Mouse (Mus musculus): ENCODE measurements at regions not wholly inside any gene's neighbourhood (a gene's known extent, or its start where the extent isn't known, plus 50 kb on each side); places are given as distances from the start of the nearest gene placed in this dataset.
"Not testable (repeated sequence)": the region's sequence is repeated elsewhere in the genome, so short reads cannot be mapped to it uniquely, and the experiment has no call there.

DNA sequence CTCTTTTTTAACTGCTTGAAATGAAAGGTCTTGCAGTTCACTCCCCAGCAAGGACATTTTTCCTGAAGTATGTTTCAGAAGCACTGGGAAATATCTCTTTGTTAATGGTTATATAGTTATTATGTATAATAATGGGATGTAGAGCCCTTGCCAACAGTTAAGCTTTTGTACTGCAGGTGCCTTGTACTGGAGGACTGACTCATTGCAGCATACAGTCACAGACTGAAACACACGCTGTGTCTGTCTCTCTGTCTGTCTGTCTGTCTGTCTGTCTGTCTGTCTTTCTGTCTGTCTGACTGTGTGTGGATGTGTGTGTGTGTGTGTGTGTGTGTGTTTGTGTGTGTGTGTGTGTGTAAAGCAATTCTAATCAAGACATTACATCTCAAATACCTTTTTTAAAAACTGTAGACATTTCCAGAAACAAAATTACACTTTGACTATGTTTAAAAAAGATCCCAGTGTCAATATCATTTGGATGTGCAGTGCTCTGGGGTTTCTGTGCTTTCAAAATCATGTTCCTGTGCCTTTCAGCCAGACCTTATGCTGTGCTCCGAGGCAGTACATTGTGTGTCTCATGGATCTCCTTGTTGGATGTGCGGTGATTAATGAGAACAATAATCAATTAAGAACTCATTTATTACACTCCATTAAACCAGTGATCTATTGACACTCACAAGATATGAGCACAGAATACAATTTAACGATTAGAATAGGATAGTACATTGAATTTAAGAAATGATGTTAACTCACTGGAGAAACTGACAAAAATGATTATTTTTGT, 299.5 kb downstream of the Arl6ip6 start:
- Histone ChIP-seq H3K4me3 (ENCODE audit: inconsistent target) (no peak overlapping the region), H3K27ac (no peak overlapping the region), H3K79me2 (ENCODE audit: inconsistent target) (no peaks in the 10 kb centered on the region), H3K36me3 (ENCODE audit: inconsistent target) (no peaks in the 10 kb centered on the region)
- 88% methylated on average over 4 of the region's 4 CpGs for WGBS (ENCODE audit: missing documents)

GRCm38 (mm10) chr2:53492788-53493187, 301.3 kb downstream of the Arl6ip6 start:
- Histone ChIP-seq H3K4me3 (ENCODE audit: inconsistent target) (no peak overlapping the region), H3K79me2 (ENCODE audit: inconsistent target) (no peaks in the 10 kb centered on the region), H3K27ac (no peak overlapping the region), H3K36me3 (ENCODE audit: inconsistent target) (no peaks in the 10 kb centered on the region)
- WGBS (ENCODE audit: missing documents): 87% methylated on average over 2 of the region's 2 CpGs

DNA sequence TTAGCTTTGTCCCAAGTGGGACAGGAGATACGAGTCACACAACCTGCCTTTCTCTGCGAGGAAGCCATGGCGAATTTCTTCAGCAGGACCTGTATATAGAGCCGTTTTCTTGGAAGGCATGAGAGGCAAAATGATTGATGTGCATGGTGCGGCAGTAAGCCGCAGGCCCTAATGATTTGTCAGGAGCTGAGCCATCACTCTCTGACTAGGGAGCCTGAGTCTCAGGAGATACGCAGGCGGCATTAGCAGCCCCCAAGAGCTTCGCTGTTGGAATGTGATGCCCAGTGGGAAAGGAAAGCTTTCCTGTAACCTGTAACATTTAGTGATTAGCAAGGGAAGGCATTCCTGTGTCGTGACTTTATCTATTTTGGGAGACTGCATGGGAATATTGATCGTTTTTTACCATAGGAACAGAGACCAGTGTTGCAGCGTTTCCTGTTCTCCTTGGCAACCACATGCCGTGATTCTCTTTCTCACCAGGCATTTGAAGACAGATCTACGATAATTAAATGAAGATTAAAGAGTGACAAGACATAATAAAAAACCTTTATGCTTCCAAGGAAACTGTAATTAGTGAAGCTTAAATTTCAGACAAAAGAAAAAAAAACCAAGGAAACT, 310.2 kb downstream of the Arl6ip6 start:
- Histone ChIP-seq H3K36me3 (ENCODE audit: inconsistent target) (no peaks in the 10 kb centered on the region), H3K79me2 (ENCODE audit: inconsistent target) (no peaks in the 10 kb centered on the region), H3K27ac (no peak overlapping the region), H3K4me3 (ENCODE audit: inconsistent target) (no peak overlapping the region)
- 64% methylated on average over 14 of the region's 14 CpGs for WGBS (ENCODE audit: missing documents)

- H3K4me3 ChIP-seq (ENCODE audit: inconsistent target): no peak overlapping the region
- H3K36me3 ChIP-seq (ENCODE audit: inconsistent target): no peaks in the 10 kb centered on the region
- H3K79me2 ChIP-seq (ENCODE audit: inconsistent target): no peaks in the 10 kb centered on the region
- H3K27ac ChIP-seq: no peak overlapping the region
- 76% methylated on average over 4 of the region's 4 CpGs for WGBS (ENCODE audit: missing documents)
Observed at GRCm38 (mm10) chr2:53502275-53502667, 310.7 kb downstream of the Arl6ip6 start.

DNA sequence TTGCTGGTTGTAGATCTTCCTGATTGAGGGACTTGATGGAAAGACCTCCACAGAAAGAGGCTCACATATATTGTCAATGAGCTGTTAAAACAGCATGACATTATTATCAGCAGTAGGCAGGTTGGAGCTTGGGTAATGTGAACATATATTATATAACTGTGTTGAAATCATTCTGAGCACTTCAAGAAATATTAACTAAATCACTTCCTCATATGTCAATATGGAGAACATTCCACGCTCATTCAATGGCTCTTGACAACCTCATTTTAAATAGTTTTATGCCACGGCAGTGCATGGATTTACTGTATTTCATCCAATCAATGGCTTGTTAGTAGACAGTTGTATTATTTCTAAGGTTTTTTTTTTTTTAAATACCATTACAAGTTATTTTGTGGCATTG, 350.6 kb downstream of the Arl6ip6 start:
- Histone ChIP-seq H3K79me2 (ENCODE audit: inconsistent target) (no peaks in the 10 kb centered on the region), H3K27ac (no peak overlapping the region), H3K4me3 (ENCODE audit: inconsistent target) (no peak overlapping the region), H3K36me3 (ENCODE audit: inconsistent target) (no peaks in the 10 kb centered on the region)
- 90% methylated on average over 2 of the region's 2 CpGs for WGBS (ENCODE audit: missing documents)

GRCm38 (mm10) chr2:53574007-53574406, 382.5 kb downstream of the Arl6ip6 start:
- Histone ChIP-seq H3K79me2 (ENCODE audit: inconsistent target) (no peaks in the 10 kb centered on the region), H3K36me3 (ENCODE audit: inconsistent target) (no peaks in the 10 kb centered on the region), H3K27ac (no peak overlapping the region), H3K4me3 (ENCODE audit: inconsistent target) (no peak overlapping the region)
- WGBS (ENCODE audit: missing documents): 67% methylated on average over 1 of the region's 1 CpGs

- no peaks in the 10 kb centered on the region for H3K36me3 ChIP-seq (ENCODE audit: inconsistent target)
- no peak overlapping the region for H3K27ac ChIP-seq
- H3K79me2 ChIP-seq (ENCODE audit: inconsistent target): no peaks in the 10 kb centered on the region
- WGBS (ENCODE audit: missing documents): 72% methylated on average over 2 of the region's 2 CpGs
- H3K4me3 ChIP-seq (ENCODE audit: inconsistent target): no peak overlapping the region
Observed at GRCm38 (mm10) chr2:53605829-53606228, 414.3 kb downstream of the Arl6ip6 start.

DNA sequence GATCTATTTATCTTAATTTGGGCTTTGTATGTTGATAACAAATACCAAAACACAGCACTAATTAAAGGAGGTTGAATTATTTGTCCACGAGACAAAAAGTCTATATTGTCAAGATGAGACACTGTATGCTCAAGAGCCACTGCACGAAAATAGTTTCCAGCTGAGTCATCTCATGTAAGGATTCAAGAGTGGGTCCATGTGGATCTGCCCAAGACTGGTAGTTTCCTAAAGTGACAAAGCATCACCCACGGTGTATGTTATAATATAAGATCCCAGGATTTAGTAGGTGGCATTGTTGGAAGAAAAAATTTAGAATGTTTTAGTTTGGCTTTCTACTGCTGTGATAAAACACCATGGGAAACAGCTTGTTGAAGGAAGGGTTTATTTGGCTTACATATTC, 428.2 kb downstream of the Arl6ip6 start:
- Histone ChIP-seq H3K36me3 (ENCODE audit: inconsistent target) (no peaks in the 10 kb centered on the region), H3K79me2 (ENCODE audit: inconsistent target) (no peaks in the 10 kb centered on the region), H3K27ac (no peak overlapping the region), H3K4me3 (ENCODE audit: inconsistent target) (no peak overlapping the region)
- 87% methylated on average over 3 of the region's 3 CpGs for WGBS (ENCODE audit: missing documents)

GRCm38 (mm10) chr2:53632816-53633474, 441.4 kb downstream of the Arl6ip6 start:
- not testable (repeated sequence) for H3K36me3 ChIP-seq (ENCODE audit: inconsistent target); H3K27ac ChIP-seq
- 90% methylated on average over 18 of the region's 19 CpGs for WGBS (ENCODE audit: missing documents)

GRCm38 (mm10) chr2:53668599-53669372, 416.6 kb downstream of the Rprm start:
- no peaks in the 10 kb centered on the region for H3K36me3 ChIP-seq (ENCODE audit: inconsistent target)
- H3K4me3 ChIP-seq (ENCODE audit: inconsistent target): no peak overlapping the region
- no peaks in the 10 kb centered on the region for H3K79me2 ChIP-seq (ENCODE audit: inconsistent target)
- H3K27ac ChIP-seq: peak overlapping the region; percentile 24; the same call in 1 of the 2 replicates
- WGBS (ENCODE audit: missing documents): 4% methylated on average over 5 of the region's 6 CpGs

More at GRCm38 (mm10) chr2:53632816-53633474, 441.4 kb downstream of the Arl6ip6 start:
- not testable (repeated sequence) for H3K79me2 ChIP-seq (ENCODE audit: inconsistent target); H3K4me3 ChIP-seq (ENCODE audit: inconsistent target)

DNA sequence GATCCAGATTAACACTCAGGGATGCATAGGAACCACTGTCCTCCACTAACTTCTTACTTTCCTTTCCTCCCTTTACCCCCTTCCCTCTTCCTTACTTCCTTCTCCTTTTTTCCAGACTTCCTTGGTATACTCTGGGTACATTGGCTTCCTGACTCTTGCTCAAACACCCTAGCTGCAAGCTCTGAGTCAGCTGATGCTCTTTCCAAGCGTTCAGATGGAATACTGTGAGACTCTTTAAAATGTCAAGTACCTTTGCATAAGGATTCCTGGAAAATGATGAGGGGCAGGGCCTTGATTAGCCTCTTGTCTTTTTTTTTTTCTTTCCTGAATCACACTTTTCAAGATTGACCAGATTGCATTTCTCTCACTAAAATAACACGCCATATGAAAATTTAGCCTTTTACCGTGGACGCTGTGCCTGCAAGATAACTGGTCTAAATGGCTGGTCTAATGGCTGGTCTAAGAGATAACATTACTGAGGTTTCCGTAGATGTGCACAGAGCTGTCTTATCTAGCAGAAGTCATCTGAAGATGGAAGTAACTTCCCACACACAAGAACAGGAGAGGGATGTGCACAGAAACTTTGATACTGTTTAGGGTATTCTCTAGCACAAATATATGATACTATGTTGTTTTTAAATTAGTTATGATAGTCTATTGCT, 404.9 kb downstream of the Rprm start:
- no peaks in the 10 kb centered on the region for H3K79me2 ChIP-seq (ENCODE audit: inconsistent target)
- 78% methylated on average over 5 of the region's 5 CpGs for WGBS (ENCODE audit: missing documents)
- H3K27ac ChIP-seq: no peak overlapping the region
- H3K4me3 ChIP-seq (ENCODE audit: inconsistent target): no peak overlapping the region
- no peaks in the 10 kb centered on the region for H3K36me3 ChIP-seq (ENCODE audit: inconsistent target)

DNA sequence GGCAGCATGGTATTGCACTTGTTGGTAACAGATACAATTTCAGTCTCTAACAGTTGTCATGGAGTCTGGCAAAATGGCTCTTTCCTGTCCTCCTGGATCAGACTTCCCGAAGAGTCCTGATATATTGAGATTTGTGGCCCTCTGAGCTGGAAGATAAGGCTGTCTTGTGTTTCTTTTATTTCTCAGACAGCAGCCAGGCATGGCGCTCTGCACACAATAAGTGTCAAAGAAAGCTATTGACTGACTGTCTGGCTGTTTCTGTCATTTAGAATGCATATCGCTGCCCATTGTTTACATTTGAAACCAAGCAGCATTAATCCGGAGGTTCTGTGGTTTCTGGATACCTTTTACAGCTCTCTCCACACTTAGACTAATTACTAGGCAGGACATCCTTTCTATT, 402.8 kb downstream of the Rprm start:
- WGBS (ENCODE audit: missing documents): 45% methylated on average over 4 of the region's 4 CpGs
- no peaks in the 10 kb centered on the region for H3K79me2 ChIP-seq (ENCODE audit: inconsistent target)
- H3K27ac ChIP-seq: no peak overlapping the region

GRCm38 (mm10) chr2:53687281-53687680, 398.1 kb downstream of the Rprm start:
- no peak overlapping the region for H3K4me3 ChIP-seq (ENCODE audit: inconsistent target)
- H3K27ac ChIP-seq: no peak overlapping the region
- no peaks in the 10 kb centered on the region for H3K36me3 ChIP-seq (ENCODE audit: inconsistent target)
- 74% methylated on average over 7 of the region's 7 CpGs for WGBS (ENCODE audit: missing documents)
- H3K79me2 ChIP-seq (ENCODE audit: inconsistent target): no peaks in the 10 kb centered on the region

More for the DNA sequence above, 402.8 kb downstream of the Rprm start:
- Histone ChIP-seq H3K36me3 (ENCODE audit: inconsistent target) (no peaks in the 10 kb centered on the region), H3K4me3 (ENCODE audit: inconsistent target) (no peak overlapping the region)

DNA sequence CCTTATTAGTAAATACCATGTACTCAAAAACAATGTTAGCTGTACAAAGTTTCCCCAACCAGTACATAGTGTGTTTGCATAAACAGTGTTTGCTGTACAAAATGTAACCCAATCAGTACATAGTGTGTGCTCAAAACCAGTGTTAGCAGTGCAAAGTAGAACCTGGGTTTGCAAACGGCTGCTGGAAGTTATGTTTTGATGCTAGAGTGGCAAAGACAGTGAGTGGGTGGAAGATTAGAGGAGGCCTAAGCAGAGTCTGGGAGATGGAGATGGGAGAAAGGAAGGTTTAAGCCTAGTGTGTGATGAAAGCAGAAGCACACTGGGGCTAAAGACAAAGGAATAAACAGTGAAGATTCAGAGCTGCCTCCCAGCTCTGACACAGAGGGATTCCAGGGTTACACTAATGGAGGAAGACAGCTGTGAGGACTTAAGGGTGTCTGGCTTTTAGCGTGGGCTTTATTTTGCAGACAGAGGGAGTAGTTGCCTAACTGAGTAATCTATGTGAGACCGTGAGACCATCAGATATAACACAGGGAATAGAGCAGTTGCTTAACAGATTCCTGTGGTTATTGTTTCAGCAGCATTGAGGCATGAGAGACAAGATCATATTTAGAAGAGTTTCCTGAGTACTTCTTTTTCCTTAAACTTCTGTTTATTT, 396.0 kb downstream of the Rprm start:
- Histone ChIP-seq H3K79me2 (ENCODE audit: inconsistent target) (no peaks in the 10 kb centered on the region), H3K4me3 (ENCODE audit: inconsistent target) (no peak overlapping the region), H3K27ac (no peak overlapping the region), H3K36me3 (ENCODE audit: inconsistent target) (no peaks in the 10 kb centered on the region)
- WGBS (ENCODE audit: missing documents): 54% methylated on average over 3 of the region's 3 CpGs
